Mouse (Mus musculus) ES-E14 (cell line): ENCODE data around the gene Nadsyn1. TPM values are rescaled to one million over a fixed set of nuclear protein-coding genes. Genes with fewer than 3 reads are reported as not detected.

Experiments
- DNase-seq: peaks from one replicate; pipeline ENCODE4 v3.0.0-alpha.2; 2013; ENCODE audit warnings: low read depth, low spot score
- H3K27ac ChIP-seq: 2 replicates; pipeline ENCODE4 v1.5.1; 2012; ENCODE audit warnings: low read depth, mild to moderate bottlenecking, low read length, moderate library complexity, mixed read lengths; ENCODE audit not compliant: poor library complexity, insufficient read depth, severe bottlenecking
- H3K36me3 ChIP-seq: 2 replicates; pipeline ENCODE4 v1.6.1; 2012; ENCODE audit warnings: mild to moderate bottlenecking, low read length, moderate library complexity, mixed read lengths; ENCODE audit not compliant: control insufficient read depth, poor library complexity, insufficient read depth, severe bottlenecking
- H3K4me1 ChIP-seq, 2 experiments: fragments of 150-350 bp in 1 of 2; sonication (generic) in 1 of 2; 2 replicates each; pipeline ENCODE4 v1.6.1; 2012; ENCODE audit warnings: low read length in 2 of 2, mild to moderate bottlenecking in 1 of 2, mixed read lengths in 1 of 2; ENCODE audit not compliant: control insufficient read depth in 2 of 2, insufficient read depth in 2 of 2, poor library complexity in 1 of 2
- H3K4me3 ChIP-seq, 2 experiments: fragments of 150-350 bp in 1 of 2; sonication (generic) in 1 of 2; 2 replicates each; pipeline ENCODE4 v1.5.1; 2012; ENCODE audit warnings: low read length in 2 of 2, low read depth in 1 of 2, mild to moderate bottlenecking in 1 of 2, mixed read lengths in 1 of 2; ENCODE audit not compliant: insufficient read depth in 1 of 2, poor library complexity in 1 of 2, severe bottlenecking in 1 of 2
- H3K9ac ChIP-seq: 2 replicates; pipeline ENCODE4 v1.6.1; 2012; ENCODE audit warnings: low read depth, mild to moderate bottlenecking, low read length, mixed read lengths; ENCODE audit not compliant: poor library complexity, insufficient read depth, severe bottlenecking
- H3K9me3 ChIP-seq: fragments of 150-350 bp; sonication (generic); 2 replicates; pipeline ENCODE4 v1.6.1; 2012; ENCODE audit warnings: low read depth, mild to moderate bottlenecking, low read length; ENCODE audit not compliant: control insufficient read depth, insufficient read depth
- CHD2 ChIP-seq: IDR thresholded peaks from 2 replicates; pipeline ENCODE4 v1.6.1; 2014; ENCODE audit warnings: mild to moderate bottlenecking, low read depth, low read length, inconsistent platforms
- HCFC1 ChIP-seq: IDR thresholded peaks from 2 replicates; pipeline ENCODE4 v1.6.1; 2012; ENCODE audit warnings: low read length, inconsistent platforms, borderline replicate concordance; ENCODE audit not compliant: insufficient read depth
- MAFK ChIP-seq: IDR thresholded peaks from 2 replicates; pipeline ENCODE4 v1.6.1; 2014; ENCODE audit warnings: mild to moderate bottlenecking, low read depth, low read length, inconsistent platforms; ENCODE audit not compliant: insufficient read depth
- ZC3H11A ChIP-seq: IDR thresholded peaks from 2 replicates; pipeline ENCODE4 v1.6.1; 2012; ENCODE audit warnings: low read depth, mild to moderate bottlenecking, inconsistent platforms, low read length, borderline replicate concordance
- ZNF384 ChIP-seq: IDR thresholded peaks from 2 replicates; pipeline ENCODE4 v1.6.1; 2012; ENCODE audit warnings: low read depth, low read length, inconsistent platforms
- in situ Hi-C, 2 experiments: fragments of 600-800 bp; cut with MboI; formaldehyde crosslinking; loops; one replicate each; pipeline ENCODE4 v1.15.1; 2025; ENCODE audit warnings: low sequenced_read_pairs in 2 of 2, inconsistent platforms in 1 of 2; ENCODE audit not compliant: unreplicated experiment in 2 of 2
- total RNA-seq: library from RNA; depleted of rRNA; stranded (reverse); fragments of 300-350 nt; gene quantifications from 2 replicates; pipeline ENCODE4 v1.2.3, GENCODE M21; 2012; rRNA removed

Gene Nadsyn1
- 4.9 and 10.8 TPM in 2 replicates for total RNA-seq

DNA sequence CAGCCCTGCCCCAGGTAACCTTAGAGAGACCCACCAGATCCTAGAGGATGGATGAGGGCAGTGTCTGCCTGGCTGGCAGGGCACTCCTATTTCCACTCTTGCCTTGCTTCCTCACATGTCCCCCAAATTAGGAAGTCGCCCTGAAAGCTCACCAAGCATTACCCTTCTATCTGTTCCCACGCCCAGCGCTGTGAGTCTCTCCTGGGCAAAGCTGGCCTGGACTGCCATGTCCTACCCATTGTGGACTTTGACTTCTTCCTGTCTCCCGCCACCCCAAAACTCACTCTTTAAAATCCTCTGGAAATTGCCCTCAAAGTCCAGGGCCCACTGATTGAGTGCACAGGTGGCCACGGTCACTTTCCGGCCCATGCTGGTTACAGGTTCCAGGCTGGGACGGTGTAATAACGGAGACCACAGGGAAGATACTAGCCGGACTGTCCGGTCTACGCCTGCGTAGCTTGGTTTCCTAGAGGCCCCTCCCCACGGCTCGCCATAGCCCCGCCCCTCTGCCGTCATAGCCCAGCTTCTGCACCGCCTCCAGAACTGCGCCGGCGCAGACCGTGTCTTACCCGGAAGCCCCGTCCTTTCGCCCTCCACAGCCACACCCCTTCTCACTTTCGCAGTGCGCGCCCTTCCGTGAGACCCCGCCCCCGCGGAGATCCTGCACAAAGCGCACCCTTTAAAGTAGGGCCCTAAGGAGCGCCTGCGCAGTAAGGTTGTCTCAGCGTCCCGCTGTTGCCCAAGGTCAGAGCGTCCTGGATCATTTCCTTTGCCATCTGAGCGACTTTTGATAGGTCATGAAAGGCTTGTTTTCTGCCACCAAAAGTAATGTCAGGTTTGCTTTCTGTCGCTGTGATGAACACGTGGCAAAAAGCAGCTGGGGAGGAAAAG lies at the start of gene Nadsyn1, which contains the start of gene Dhcr7:
Nadsyn1 (minus strand) TSS at position 475 of the 891 bp plus-strand sequence.
Dhcr7 (plus strand) TSS at position 771 of the 891 bp plus-strand sequence.
- peak within 1 kb of the TSS; percentile 14; the same call in 1 of the 2 replicates for H3K27ac ChIP-seq
- in situ Hi-C loops = no loop called here
- TF ChIP-seq MAFK (no peak), HCFC1 (no peak), ZNF384 (no peak), ZC3H11A (no peak), CHD2 (no peak)

DNA sequence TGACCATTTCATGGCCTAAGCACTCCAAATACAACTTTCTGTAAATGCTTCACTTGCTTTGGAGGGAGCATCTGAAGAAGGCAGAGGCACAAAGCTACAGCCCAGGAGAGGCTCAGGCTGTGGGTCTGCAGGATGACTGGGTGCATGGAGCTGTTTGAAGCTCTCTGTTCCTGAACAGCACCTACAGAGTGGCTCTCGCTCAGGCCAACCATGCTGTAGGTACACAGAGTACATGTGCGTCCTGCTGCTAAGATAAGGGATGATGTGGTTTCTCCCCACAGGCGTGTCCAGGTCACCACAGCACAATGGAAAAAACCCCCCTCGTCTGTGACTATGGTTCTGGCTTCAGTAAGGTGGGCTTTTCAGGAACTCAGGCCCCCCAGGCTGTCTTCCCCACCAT lies 46.2 kb upstream of the Nadsyn1 start:
- H3K36me3 ChIP-seq = no peaks in the 10 kb centered on the region
- H3K4me1 ChIP-seq = no peaks in the 10 kb centered on the region
- no peak overlapping the region for H3K4me3 ChIP-seq
- H3K9me3 ChIP-seq = no peaks in the 10 kb centered on the region
- no peak for DNase-seq
- no peak overlapping the region for H3K27ac ChIP-seq
- H3K9ac ChIP-seq = no peak overlapping the region
- in situ Hi-C loops = no loop called here
- TF ChIP-seq MAFK (no peak), ZNF384 (no peak), ZC3H11A (no peak), CHD2 (no peak), HCFC1 (no peak)

More for the DNA sequence above, at the start of gene Nadsyn1, which contains the start of gene Dhcr7:
- DNase-seq = peak; percentile 96
- Histone ChIP-seq H3K4me3 (peak within 1 kb of the TSS; percentile 72 to 94), H3K9ac (peak within 1 kb of the TSS; percentile 82), H3K36me3 (peaks cover 4% of the 10 kb centered on the region; the same call in 1 of the 2 replicates), H3K9me3 (no peaks in the 10 kb centered on the region), H3K4me1 (peaks cover 0 to 4% of the 10 kb centered on the region in 2 experiments; a peak in 1 of 4 replicates)

DNA sequence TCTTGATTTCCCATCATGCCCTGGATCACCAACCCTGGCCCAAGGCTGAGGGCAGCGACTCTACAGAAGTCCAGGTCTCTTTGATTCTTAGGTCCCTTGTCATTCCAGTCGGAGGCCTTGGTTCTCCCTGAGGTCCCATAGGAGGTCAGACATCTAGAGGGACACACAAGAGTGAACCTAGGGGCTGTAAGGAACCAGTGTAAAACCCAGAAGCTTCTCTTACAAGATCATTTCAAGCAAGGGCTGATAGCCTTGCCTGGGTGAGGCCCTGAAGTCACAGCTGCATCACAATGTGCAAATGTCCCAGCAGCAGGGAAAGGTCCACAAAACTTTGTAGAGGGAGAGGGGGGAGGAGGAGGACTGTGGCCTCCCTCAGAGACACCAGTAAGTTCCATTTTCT lies 43.9 kb upstream of the Nadsyn1 start, which contains the start of gene Gm498:
Gm498 (plus strand) TSS at position 301 of the 400 bp plus-strand sequence.
- Histone ChIP-seq H3K4me1 (no peaks in the 10 kb centered on the region), H3K9me3 (no peaks in the 10 kb centered on the region), H3K36me3 (no peaks in the 10 kb centered on the region), H3K4me3 (no peak within 1 kb of the TSS), H3K27ac (no peak within 1 kb of the TSS), H3K9ac (no peak within 1 kb of the TSS)
- in situ Hi-C loops = no loop called here
- no peak for DNase-seq
- TF ChIP-seq CHD2 = no peak
- no peak for TF ChIP-seq HCFC1
- TF ChIP-seq ZNF384 = no peak
- TF ChIP-seq ZC3H11A = no peak

DNA sequence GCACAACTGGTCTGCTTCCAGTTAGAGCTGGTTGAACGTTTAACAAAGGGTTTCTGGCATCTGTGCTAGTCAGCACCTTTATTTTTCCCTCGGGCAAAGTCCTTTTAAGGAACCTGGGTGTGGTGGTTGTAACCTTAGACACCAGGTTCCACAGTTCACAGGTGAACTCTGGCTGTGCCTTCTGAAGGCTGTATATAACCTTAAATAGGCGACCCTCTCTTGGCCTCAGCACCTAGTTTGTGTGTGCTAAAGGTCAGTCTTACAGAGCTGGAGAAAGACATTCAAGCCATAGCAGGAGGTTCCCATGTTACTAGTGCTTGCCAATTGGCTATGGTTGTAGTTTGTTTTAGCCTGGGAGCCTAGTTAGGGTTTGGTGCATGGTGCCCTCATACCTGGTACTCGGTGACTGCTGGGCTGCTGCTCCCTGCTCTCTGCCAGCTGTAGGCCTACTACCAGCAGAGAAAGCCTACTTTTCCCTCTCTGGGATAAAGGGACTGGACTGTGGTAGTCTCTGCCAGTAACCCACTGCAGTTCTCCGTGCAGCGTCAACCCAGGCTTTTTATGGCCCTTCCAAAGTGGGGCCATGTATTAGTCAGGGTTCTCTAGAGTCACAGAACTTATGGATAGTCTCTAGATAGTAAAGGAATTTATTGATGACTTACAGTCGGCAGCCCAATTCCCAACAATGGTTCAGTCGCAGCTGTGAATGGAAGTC lies 26.3 kb upstream of the Nadsyn1 start:
- 0 out of 4 replicates have a peak, but pooled peaks cover 0 to 4% of the 10 kb centered on the region in 2 experiments for H3K4me1 ChIP-seq
- H3K36me3 ChIP-seq = peaks cover 40% of the 10 kb centered on the region
- no peak overlapping the region for H3K4me3 ChIP-seq
- H3K27ac ChIP-seq = no peak overlapping the region
- in situ Hi-C loops = no loop called here
- no peaks in the 10 kb centered on the region for H3K9me3 ChIP-seq
- H3K9ac ChIP-seq = no peak overlapping the region
- DNase-seq = no peak
- TF ChIP-seq HCFC1 (no peak), ZC3H11A (no peak), ZNF384 (no peak), MAFK (no peak), CHD2 (no peak)
